ENCODE assay signal across 11 mouse cellular contexts in the genomic region with DNA sequence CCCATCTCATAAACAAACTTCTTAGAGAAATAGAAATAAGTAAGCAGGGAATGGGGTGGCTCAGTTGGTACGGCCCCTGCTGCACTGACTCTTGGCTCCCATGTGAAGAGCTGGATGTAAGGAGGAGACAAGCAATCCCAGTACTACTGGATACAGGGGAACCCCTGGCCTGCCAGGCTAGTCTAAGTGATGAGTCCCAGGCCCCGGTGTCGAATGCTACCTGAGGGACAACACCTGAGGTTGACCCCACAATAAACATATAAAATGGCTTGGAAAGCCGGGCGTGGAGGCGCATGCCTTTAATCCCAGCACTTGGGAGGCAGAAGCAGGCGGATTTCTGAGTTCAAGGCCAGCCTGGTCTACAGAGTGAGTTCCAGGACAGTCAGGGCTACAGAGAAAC. TPM values are rescaled to one million over a fixed set of nuclear protein-coding genes. Genes with fewer than 3 reads are reported as not detected.
DNase-seq lines count a peak whose midpoint lies in the region; ATAC-seq and TF ChIP-seq lines count a peak whose summit lies in the region.
"Had no signal": no experiment of that assay in that cellular context is flagged by ENCODE, and none has a peak within 500 bp of the region (broad histone marks: within the 10 kb centered on the region; RNA-seq: fewer than 3 reads in every experiment).

No protein-coding gene starts in this region.

- 94% methylated on average over 7 of the region's 7 CpGs for WGBS in embryonic facial prominence, embryonic 13.5 days
- 93% methylated on average over 7 of the region's 7 CpGs for WGBS in embryonic facial prominence, embryonic 10.5 days
- WGBS in hindbrain, postnatal 0 days = 94% methylated on average over 7 of the region's 7 CpGs
- 92% methylated on average over 7 of the region's 7 CpGs for WGBS in hindbrain, embryonic 16.5 days
- WGBS in midbrain, embryonic 12.5 days = 95% methylated on average over 7 of the region's 7 CpGs
- 92% methylated on average over 7 of the region's 7 CpGs for WGBS in midbrain, embryonic 15.5 days

- peaks cover 36% of the 10 kb centered on the region for H3K4me1 ChIP-seq in embryonic facial prominence, embryonic 13.5 days
- peaks cover 34% of the 10 kb centered on the region for H3K4me1 ChIP-seq in embryonic facial prominence, embryonic 10.5 days
- H3K4me1 ChIP-seq in hindbrain, postnatal 0 days (ENCODE audit: insufficient read depth, low read length) = peaks cover 9% of the 10 kb centered on the region; the same call in 1 of the 2 replicates
- H3K4me1 ChIP-seq in hindbrain, embryonic 16.5 days (ENCODE audit: control insufficient read depth, insufficient read depth, low read depth, low read length) = peaks cover 25% of the 10 kb centered on the region
- peaks cover 21% of the 10 kb centered on the region for H3K4me1 ChIP-seq in midbrain, embryonic 12.5 days
- H3K4me1 ChIP-seq in midbrain, embryonic 15.5 days = peaks cover 28% of the 10 kb centered on the region

- H3K27me3 ChIP-seq in embryonic facial prominence, embryonic 13.5 days = no peaks in the 10 kb centered on the region
- H3K27me3 ChIP-seq in embryonic facial prominence, embryonic 10.5 days (replicated peaks; ENCODE audit: low read depth, poor library complexity, severe bottlenecking) = no peaks in the 10 kb centered on the region
- no peaks in the 10 kb centered on the region for H3K27me3 ChIP-seq in hindbrain, postnatal 0 days (ENCODE audit: insufficient read depth, low read length)
- no peaks in the 10 kb centered on the region for H3K27me3 ChIP-seq in hindbrain, embryonic 16.5 days (replicated peaks; ENCODE audit: control insufficient read depth, insufficient read depth, low read length)
- H3K27me3 ChIP-seq in midbrain, embryonic 12.5 days = no peaks in the 10 kb centered on the region
- no peaks in the 10 kb centered on the region for H3K27me3 ChIP-seq in midbrain, embryonic 15.5 days (replicated peaks)
- H3K27me3 ChIP-seq: hindbrain, embryonic 15.5 days; stomach, embryonic 15.5 days had no signal

- TF ChIP-seq CTCF in hindbrain, postnatal 0 days (IDR thresholded peaks at IDR 0.05; ENCODE audit: low read depth) = no peak

- H3K36me3 ChIP-seq in embryonic facial prominence, embryonic 13.5 days = peaks cover 70% of the 10 kb centered on the region
- peaks cover 85% of the 10 kb centered on the region for H3K36me3 ChIP-seq in embryonic facial prominence, embryonic 10.5 days (replicated peaks)
- H3K36me3 ChIP-seq in hindbrain, postnatal 0 days (ENCODE audit: insufficient read depth, low read length) = peaks cover 6% of the 10 kb centered on the region; the same call in 1 of the 2 replicates
- H3K36me3 ChIP-seq in hindbrain, embryonic 16.5 days (ENCODE audit: control insufficient read depth, insufficient read depth, low read length) = 0 out of 2 replicates have a peak, but pooled peaks cover 3% of the 10 kb centered on the region
- peaks cover 43% of the 10 kb centered on the region for H3K36me3 ChIP-seq in midbrain, embryonic 12.5 days
- no peaks in the 10 kb centered on the region for H3K36me3 ChIP-seq in midbrain, embryonic 15.5 days (replicated peaks)

- H3K27ac ChIP-seq in embryonic facial prominence, embryonic 13.5 days = no peak overlapping the region
- H3K27ac ChIP-seq in embryonic facial prominence, embryonic 10.5 days (replicated peaks) = no peak overlapping the region
- H3K27ac ChIP-seq in hindbrain, postnatal 0 days = peak overlapping the region; percentile 11; the same call in 1 of the 2 replicates
- no peak overlapping the region for H3K27ac ChIP-seq in hindbrain, embryonic 16.5 days (ENCODE audit: low read depth, low read length)
- H3K27ac ChIP-seq in midbrain, embryonic 12.5 days (replicated peaks) = no peak overlapping the region
- no peak overlapping the region for H3K27ac ChIP-seq in midbrain, embryonic 15.5 days
- H3K27ac ChIP-seq: forebrain, embryonic 10.5 days; hindbrain, embryonic 15.5 days; stomach, embryonic 15.5 days had no signal

- no peak for ATAC-seq in embryonic facial prominence, embryonic 13.5 days (ENCODE audit: insufficient number of reproducible peaks, insufficient read depth, low FRiP score, low TSS enrichment, low read depth)
- no peak for ATAC-seq in hindbrain, postnatal 0 days
- ATAC-seq in hindbrain, embryonic 16.5 days = no peak
- ATAC-seq in midbrain, embryonic 12.5 days (ENCODE audit: low FRiP score, low read depth) = no peak
- ATAC-seq in midbrain, embryonic 15.5 days (replicated peaks) = no peak

- no peak overlapping the region for H3K4me3 ChIP-seq in embryonic facial prominence, embryonic 13.5 days
- no peak overlapping the region for H3K4me3 ChIP-seq in embryonic facial prominence, embryonic 10.5 days
- H3K4me3 ChIP-seq in hindbrain, postnatal 0 days (ENCODE audit: low read length) = no peak overlapping the region
- H3K4me3 ChIP-seq in hindbrain, embryonic 16.5 days (ENCODE audit: low read length) = no peak overlapping the region
- no peak overlapping the region for H3K4me3 ChIP-seq in midbrain, embryonic 12.5 days
- H3K4me3 ChIP-seq in midbrain, embryonic 15.5 days = no peak overlapping the region
- H3K4me3 ChIP-seq: forebrain, embryonic 10.5 days; hindbrain, embryonic 15.5 days; stomach, embryonic 15.5 days had no signal

- DNase-seq in embryonic facial prominence, embryonic 10.5 days (ENCODE audit: low spot score) = no peak
- no peak for DNase-seq in hindbrain, postnatal 0 days (ENCODE audit: low spot score)
- DNase-seq in right cerebral cortex, adult 18-20 months = no peak
- DNase-seq: lung, adult 2 months had no signal

- H3K9ac ChIP-seq in embryonic facial prominence, embryonic 13.5 days = 0 out of 2 replicates have a peak overlapping the region, but pooled peaks have one; percentile 17
- H3K9ac ChIP-seq in hindbrain, postnatal 0 days (replicated peaks; ENCODE audit: low read length) = no peak overlapping the region
- H3K9ac ChIP-seq in hindbrain, embryonic 16.5 days (ENCODE audit: low read depth, low read length) = no peak overlapping the region
- 0 out of 2 replicates have a peak overlapping the region, but pooled peaks have one; percentile 15 for H3K9ac ChIP-seq in midbrain, embryonic 12.5 days (replicated peaks)
- no peak overlapping the region for H3K9ac ChIP-seq in midbrain, embryonic 15.5 days
- H3K9ac ChIP-seq: hindbrain, embryonic 15.5 days; stomach, embryonic 15.5 days had no signal

- no peak overlapping the region for H3K4me2 ChIP-seq in embryonic facial prominence, embryonic 13.5 days
- H3K4me2 ChIP-seq in hindbrain, postnatal 0 days (ENCODE audit: low read depth, low read length) = no peak overlapping the region
- no peak overlapping the region for H3K4me2 ChIP-seq in hindbrain, embryonic 16.5 days (ENCODE audit: low read length)
- no peak overlapping the region for H3K4me2 ChIP-seq in midbrain, embryonic 12.5 days (replicated peaks)
- no peak overlapping the region for H3K4me2 ChIP-seq in midbrain, embryonic 15.5 days
- H3K4me2 ChIP-seq: hindbrain, embryonic 15.5 days; stomach, embryonic 15.5 days had no signal

- no peaks in the 10 kb centered on the region for H3K9me3 ChIP-seq in embryonic facial prominence, embryonic 13.5 days
- no peaks in the 10 kb centered on the region for H3K9me3 ChIP-seq in embryonic facial prominence, embryonic 10.5 days
- no peaks in the 10 kb centered on the region for H3K9me3 ChIP-seq in hindbrain, postnatal 0 days (ENCODE audit: low read length)
- no peaks in the 10 kb centered on the region for H3K9me3 ChIP-seq in hindbrain, embryonic 16.5 days (ENCODE audit: control insufficient read depth, low read length)
- no peaks in the 10 kb centered on the region for H3K9me3 ChIP-seq in midbrain, embryonic 12.5 days
- H3K9me3 ChIP-seq in midbrain, embryonic 15.5 days = no peaks in the 10 kb centered on the region
- H3K9me3 ChIP-seq: forebrain, embryonic 10.5 days; hindbrain, embryonic 15.5 days; stomach, embryonic 15.5 days had no signal

RNA-seq across cellular contexts. Expression of gene Sh3gl1, which starts 5.0 kb away (rescaled TPM):
- polyA plus RNA-seq in embryonic facial prominence, embryonic 13.5 days (2015; fragmentation: Nextera tagmentation; extraction: Ambion mirVana) = 175 and 185 TPM in 2 replicates
- polyA plus RNA-seq in embryonic facial prominence, embryonic 10.5 days (2016; fragmentation: Nextera tagmentation; extraction: Ambion mirVana) = 170 and 173 TPM in 2 replicates
- 76.0 and 79.5 TPM in 2 replicates for total RNA-seq in hindbrain, postnatal 0 days (2014; rRNA removed)
- polyA plus RNA-seq in hindbrain, postnatal 0 days (2015; fragmentation: Nextera tagmentation; extraction: Ambion mirVana) = 84.5 and 87.6 TPM in 2 replicates
- polyA plus RNA-seq in hindbrain, embryonic 16.5 days (2015; fragmentation: Nextera tagmentation; extraction: Ambion mirVana) = 106 and 112 TPM in 2 replicates
- 131 and 138 TPM in 2 replicates for polyA plus RNA-seq in midbrain, embryonic 12.5 days (2016; fragmentation: Nextera tagmentation; extraction: Ambion mirVana)
- polyA plus RNA-seq in midbrain, embryonic 15.5 days (2015; fragmentation: Nextera tagmentation; extraction: Ambion mirVana) = 117 and 119 TPM in 2 replicates

RNA-seq across cellular contexts. Expression of gene Chaf1a, which starts 8.8 kb away (rescaled TPM):
- 25.8 and 34.8 TPM in 2 replicates for polyA plus RNA-seq in embryonic facial prominence, embryonic 13.5 days (2015; fragmentation: Nextera tagmentation; extraction: Ambion mirVana)
- polyA plus RNA-seq in embryonic facial prominence, embryonic 10.5 days (2016; fragmentation: Nextera tagmentation; extraction: Ambion mirVana) = 50.7 and 52.3 TPM in 2 replicates
- 5.8 and 6.1 TPM in 2 replicates for total RNA-seq in hindbrain, postnatal 0 days (2014; rRNA removed)
- 4.5 and 5.3 TPM in 2 replicates for polyA plus RNA-seq in hindbrain, postnatal 0 days (2015; fragmentation: Nextera tagmentation; extraction: Ambion mirVana)
- 4.5 and 6.7 TPM in 2 replicates for polyA plus RNA-seq in hindbrain, embryonic 16.5 days (2015; fragmentation: Nextera tagmentation; extraction: Ambion mirVana)
- 32.5 and 34.5 TPM in 2 replicates for polyA plus RNA-seq in midbrain, embryonic 12.5 days (2016; fragmentation: Nextera tagmentation; extraction: Ambion mirVana)
- 5.0 and 5.5 TPM in 2 replicates for polyA plus RNA-seq in midbrain, embryonic 15.5 days (2015; fragmentation: Nextera tagmentation; extraction: Ambion mirVana)

RNA-seq across cellular contexts. Expression of gene Mpnd, which starts 25.9 kb away (rescaled TPM):
- polyA plus RNA-seq in embryonic facial prominence, embryonic 13.5 days (2015; fragmentation: Nextera tagmentation; extraction: Ambion mirVana) = 132 and 134 TPM in 2 replicates
- polyA plus RNA-seq in embryonic facial prominence, embryonic 10.5 days (2016; fragmentation: Nextera tagmentation; extraction: Ambion mirVana) = 126 and 135 TPM in 2 replicates
- total RNA-seq in hindbrain, postnatal 0 days (2014; rRNA removed) = 185 and 186 TPM in 2 replicates
- polyA plus RNA-seq in hindbrain, postnatal 0 days (2015; fragmentation: Nextera tagmentation; extraction: Ambion mirVana) = 106 and 107 TPM in 2 replicates
- polyA plus RNA-seq in hindbrain, embryonic 16.5 days (2015; fragmentation: Nextera tagmentation; extraction: Ambion mirVana) = 119 and 127 TPM in 2 replicates
- 195 and 205 TPM in 2 replicates for polyA plus RNA-seq in midbrain, embryonic 12.5 days (2016; fragmentation: Nextera tagmentation; extraction: Ambion mirVana)
- polyA plus RNA-seq in midbrain, embryonic 15.5 days (2015; fragmentation: Nextera tagmentation; extraction: Ambion mirVana) = 152 and 167 TPM in 2 replicates

RNA-seq across cellular contexts. Expression of gene Stap2, which starts 26.0 kb away (rescaled TPM):
- 10.2 TPM in 2 replicates for polyA plus RNA-seq in embryonic facial prominence, embryonic 13.5 days (2015; fragmentation: Nextera tagmentation; extraction: Ambion mirVana)
- polyA plus RNA-seq in embryonic facial prominence, embryonic 10.5 days (2016; fragmentation: Nextera tagmentation; extraction: Ambion mirVana) = 8.2 and 8.8 TPM in 2 replicates
- total RNA-seq in hindbrain, postnatal 0 days (2014; rRNA removed) = 5.4 and 5.9 TPM in 2 replicates
- 4.3 and 4.6 TPM in 2 replicates for polyA plus RNA-seq in hindbrain, postnatal 0 days (2015; fragmentation: Nextera tagmentation; extraction: Ambion mirVana)
- polyA plus RNA-seq in hindbrain, embryonic 16.5 days (2015; fragmentation: Nextera tagmentation; extraction: Ambion mirVana) = 6.5 and 6.8 TPM in 2 replicates
- polyA plus RNA-seq in midbrain, embryonic 12.5 days (2016; fragmentation: Nextera tagmentation; extraction: Ambion mirVana) = 4.7 and 5.7 TPM in 2 replicates
- polyA plus RNA-seq in midbrain, embryonic 15.5 days (2015; fragmentation: Nextera tagmentation; extraction: Ambion mirVana) = 5.8 and 6.0 TPM in 2 replicates

RNA-seq across cellular contexts. Expression of gene Ubxn6, which starts 43.4 kb away (rescaled TPM):
- polyA plus RNA-seq in embryonic facial prominence, embryonic 13.5 days (2015; fragmentation: Nextera tagmentation; extraction: Ambion mirVana) = 47.6 and 51.2 TPM in 2 replicates
- polyA plus RNA-seq in embryonic facial prominence, embryonic 10.5 days (2016; fragmentation: Nextera tagmentation; extraction: Ambion mirVana) = 35.0 and 36.8 TPM in 2 replicates
- total RNA-seq in hindbrain, postnatal 0 days (2014; rRNA removed) = 92.0 and 111 TPM in 2 replicates
- 75.2 and 77.7 TPM in 2 replicates for polyA plus RNA-seq in hindbrain, postnatal 0 days (2015; fragmentation: Nextera tagmentation; extraction: Ambion mirVana)
- polyA plus RNA-seq in hindbrain, embryonic 16.5 days (2015; fragmentation: Nextera tagmentation; extraction: Ambion mirVana) = 77.6 and 79.5 TPM in 2 replicates
- 54.9 and 58.1 TPM in 2 replicates for polyA plus RNA-seq in midbrain, embryonic 12.5 days (2016; fragmentation: Nextera tagmentation; extraction: Ambion mirVana)
- polyA plus RNA-seq in midbrain, embryonic 15.5 days (2015; fragmentation: Nextera tagmentation; extraction: Ambion mirVana) = 80.2 and 85.2 TPM in 2 replicates

Comparison
In these comparisons a context has a peak if more than half of its experiments do, and no peak if none do; other contexts are left out.
1. H3K9ac ChIP-seq: peak in embryonic facial prominence, embryonic 13.5 days (single experiment) and midbrain, embryonic 12.5 days (single experiment); none in hindbrain, postnatal 0 days (single experiment), hindbrain, embryonic 16.5 days (single experiment) and midbrain, embryonic 15.5 days (single experiment).